Mouse (Mus musculus): Measurements from ENCODE around the gene Chfr. TPM values are rescaled to one million over a fixed set of nuclear protein-coding genes. Genes with fewer than 3 reads are reported as not detected.

Gene Chfr
- polyA plus RNA-seq (2014; fragmentation: Illumina TruSeq; extraction: RNeasy Lipid Tissue Mini Kit (QIAGEN cat#74804); ENCODE audit: low read depth, low replicate concordance), result 16.6 TPM

DNA sequence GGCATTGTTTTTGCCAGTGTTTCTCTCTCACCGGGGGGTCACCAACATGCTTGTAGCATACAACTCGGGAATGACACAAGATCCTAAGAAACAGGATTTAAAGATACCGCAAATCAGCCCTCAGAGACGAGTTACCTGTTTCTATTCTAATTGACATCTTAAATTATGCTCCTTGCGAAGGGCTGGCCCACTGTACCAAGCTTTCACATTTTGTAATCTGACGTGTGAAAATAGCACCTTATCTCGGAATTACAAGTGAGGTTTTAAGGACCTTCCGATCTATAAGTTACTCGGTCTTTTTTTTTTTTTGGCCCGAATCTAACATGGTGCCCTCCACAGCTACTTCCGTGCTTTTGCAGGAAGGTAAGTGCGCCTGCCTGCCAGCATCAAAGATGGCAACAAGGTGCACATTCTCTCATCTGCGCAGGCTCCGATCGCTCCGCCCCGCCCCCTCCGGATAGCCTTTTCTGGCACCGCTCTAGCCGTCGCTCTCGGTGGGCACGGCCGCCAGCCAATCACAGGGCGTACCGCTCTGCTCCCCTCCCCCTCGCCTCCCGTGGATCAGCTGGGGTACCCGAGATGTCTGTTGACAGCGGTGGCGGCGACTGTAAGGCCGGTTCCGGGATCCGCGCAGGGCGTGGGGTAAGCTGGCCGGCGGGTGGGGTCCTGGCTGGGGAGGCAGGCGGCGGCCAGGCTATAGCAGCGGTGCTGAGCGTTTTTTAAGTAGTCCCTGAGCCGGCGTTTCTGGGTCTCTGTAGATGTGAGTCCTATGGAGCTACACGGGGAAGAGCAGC, at the start of gene Chfr:
Chfr (plus strand) TSS at position 550 of the 794 bp plus-strand sequence.

DNA sequence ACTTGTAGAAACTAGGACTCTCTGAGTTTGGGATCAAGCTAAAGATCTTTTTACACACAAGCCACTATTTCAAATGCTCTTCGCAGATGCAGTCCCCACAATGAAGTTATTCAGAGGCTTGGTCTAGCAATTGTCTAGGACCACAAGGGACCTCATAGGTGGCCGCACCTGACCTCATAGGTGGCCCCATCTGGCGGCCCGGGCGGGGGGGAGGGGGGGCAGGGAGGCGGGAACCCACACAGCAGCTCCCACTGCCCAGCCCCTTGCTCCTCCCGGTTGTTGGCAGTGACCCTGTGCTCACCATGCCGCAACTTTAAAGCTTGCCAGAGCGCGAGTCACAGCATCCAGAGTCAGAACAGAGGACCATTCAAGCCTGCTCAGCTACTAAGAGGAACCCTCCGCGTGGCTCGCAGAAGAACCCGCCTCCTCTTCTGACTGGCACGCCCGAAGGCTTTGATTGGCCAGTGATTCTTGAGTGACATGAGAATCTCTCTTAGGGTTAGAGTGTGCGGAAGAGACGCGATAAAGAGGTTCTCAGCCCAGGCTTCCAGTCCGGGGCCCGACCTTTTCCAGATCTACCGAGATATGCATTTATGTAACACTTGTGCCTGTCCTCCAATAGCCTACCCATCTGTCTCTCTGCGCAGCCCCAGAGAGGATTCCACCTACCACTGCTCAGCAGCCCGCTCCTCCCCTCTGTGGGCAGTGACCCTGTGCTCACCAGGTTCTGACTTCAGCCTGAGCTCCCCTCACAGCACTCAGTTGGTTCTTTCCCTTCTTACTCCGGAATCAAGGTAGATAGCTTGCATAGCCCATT, 41.4 kb upstream of the Chfr start, which contains the start of gene Gm35315:
Gm35315 (minus strand) TSS at position 391 of the 817 bp plus-strand sequence.

DNA sequence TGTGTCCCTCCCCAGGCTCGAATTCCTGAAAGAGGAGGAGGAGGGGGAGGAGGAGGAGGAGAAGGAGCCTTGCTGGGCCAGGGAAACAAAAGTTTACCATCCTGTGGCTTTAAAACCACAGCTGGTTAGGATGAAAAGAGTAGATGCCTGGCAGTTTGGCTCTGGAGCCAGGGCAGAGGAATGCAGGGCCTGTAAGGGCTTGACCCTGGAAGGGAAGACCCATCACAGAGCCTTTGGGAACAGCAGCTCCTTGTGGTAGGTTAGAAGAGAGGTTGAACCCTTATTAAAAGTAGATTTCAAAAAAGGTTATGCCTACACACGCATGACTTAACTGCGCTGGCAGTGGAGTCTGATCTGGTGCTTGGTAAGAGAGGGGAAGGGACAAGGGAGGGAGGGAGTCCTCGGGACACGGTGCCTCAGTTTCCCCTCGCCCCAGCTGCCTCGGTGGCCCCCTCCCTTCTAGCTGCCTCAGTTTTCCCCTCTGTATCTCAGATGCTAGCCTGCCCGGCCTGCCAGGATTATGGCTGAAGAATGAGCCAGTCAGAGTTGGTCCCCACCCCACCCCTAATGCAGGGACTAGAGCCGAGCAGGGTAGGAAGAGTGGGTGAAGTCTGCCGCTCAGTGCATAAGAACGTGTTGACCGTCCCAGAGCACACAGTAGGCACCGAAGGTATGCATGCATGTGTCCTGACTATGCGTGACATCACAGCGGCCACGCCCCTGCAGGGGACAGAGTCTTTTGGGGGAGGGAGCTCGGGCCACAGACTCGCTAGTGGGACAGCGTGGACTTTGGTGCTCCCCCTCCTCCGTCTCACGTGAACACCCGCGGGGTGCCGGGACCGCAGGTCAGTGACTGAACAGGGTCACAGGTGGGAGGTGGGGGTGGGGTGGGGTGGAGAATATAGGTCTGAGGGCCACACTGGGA, 35.7 kb upstream of the Chfr start, which contains the start of gene Plcxd1:
Plcxd1 (plus strand) TSS at position 314 of the 925 bp plus-strand sequence.

DNA sequence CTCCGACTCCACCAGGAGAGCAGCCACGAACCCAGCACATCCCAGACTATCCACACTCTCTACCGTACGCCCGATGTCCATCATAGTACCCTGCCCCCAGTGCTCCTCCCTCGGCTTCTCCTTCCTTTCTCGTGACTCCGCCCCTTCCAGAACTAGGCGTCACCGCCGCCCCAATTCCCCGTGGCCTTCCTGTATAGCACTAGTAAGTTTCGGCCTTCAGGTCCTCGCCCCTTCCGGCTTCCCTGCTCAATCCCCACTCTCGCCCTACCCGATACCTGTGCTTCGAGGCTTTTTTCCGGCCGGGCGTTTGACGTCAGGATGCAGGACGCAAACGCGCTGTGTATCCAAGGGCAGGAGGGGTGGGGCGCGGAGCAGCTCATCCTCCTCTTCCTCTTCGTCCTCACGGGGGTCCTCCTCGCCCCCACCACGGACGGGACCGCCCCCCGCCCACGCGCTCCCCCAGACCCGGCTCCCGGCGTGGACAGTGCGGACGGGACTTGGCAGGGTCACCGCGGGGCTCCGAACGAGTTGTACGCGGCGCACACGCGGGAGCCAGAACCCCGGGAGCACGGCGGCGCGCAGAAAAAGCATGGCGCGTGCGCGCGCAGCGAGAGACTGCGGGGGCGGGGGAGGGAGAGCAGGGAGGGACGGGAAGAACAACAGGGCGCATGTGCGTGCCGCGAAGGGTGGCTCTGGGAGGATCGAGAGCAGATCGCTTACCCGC, 27.9 kb upstream of the Chfr start, which contains the start of gene Gtpbp6:
Gtpbp6 (minus strand) TSS at position 617 of the 724 bp plus-strand sequence.

DNA sequence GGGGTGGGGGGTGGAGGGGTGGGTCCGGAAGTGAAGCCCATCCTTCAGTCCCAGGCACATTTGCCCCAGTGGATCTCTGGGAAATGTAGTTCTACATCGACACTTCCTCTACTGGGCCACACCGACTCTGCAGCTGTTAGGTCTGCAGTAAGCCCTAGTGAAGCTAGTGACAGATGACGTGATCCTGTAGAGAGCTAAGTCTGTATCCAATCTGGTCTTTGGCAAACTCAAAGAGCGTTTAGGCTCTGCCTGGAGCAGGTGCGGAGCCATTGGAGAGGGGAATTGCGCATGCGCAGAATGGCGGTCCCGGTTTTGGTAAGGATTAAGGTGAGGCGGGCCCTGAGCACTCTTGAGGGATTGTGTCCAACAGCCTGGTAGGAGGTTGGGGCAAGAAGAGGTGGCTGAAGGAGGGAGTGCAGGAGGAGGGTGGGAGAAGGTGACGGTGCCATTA, 25.6 kb upstream of the Chfr start, which contains the start of gene Zfp605:
Zfp605 (plus strand) TSS at position 102 of the 451 bp plus-strand sequence.

DNA sequence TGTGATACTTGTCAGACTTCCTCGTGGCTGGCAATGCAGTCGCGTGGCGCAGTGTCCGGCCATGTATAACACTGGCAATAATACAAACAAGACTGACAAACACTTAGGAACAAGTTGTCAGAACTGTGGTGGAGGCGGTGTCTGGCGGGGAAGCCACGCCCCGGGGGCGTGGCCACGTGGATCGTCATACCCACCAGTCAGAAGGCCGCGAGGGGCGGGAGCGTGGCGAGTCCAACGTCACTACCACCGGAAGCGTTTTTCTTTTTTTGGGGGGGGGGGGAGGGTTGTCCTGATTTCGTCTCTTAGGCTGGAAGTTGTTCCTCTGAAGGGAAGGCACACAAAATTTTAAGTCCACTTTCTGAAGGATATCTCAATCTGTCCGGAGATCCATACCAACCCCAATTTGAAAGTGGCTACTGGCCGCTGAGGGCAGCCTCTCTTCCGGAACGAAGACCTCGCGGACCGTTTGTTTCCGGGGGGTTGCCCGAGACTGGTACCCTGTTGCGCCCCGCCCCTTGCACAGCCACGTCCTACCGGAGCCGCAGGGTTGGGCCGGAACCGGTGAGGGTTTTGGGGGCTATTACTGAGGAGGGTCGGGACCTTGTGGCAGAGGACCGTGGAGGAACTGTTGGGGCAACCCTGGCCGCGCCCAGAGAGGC, 40.8 kb downstream of the Chfr start, which contains the start of gene Golga3:
Golga3 (plus strand) TSS at position 340 of the 659 bp plus-strand sequence.

Other genes with a start within 250 kb of the Chfr start
- 8.6 TPM for gene Gm15446, start 212.4 kb upstream of the Chfr start, polyA plus RNA-seq (2014; fragmentation: Illumina TruSeq; extraction: RNeasy Lipid Tissue Mini Kit (QIAGEN cat#74804); ENCODE audit: low read depth, low replicate concordance)
- 11.9 TPM for gene Zfp932, start 139.3 kb upstream of the Chfr start, polyA plus RNA-seq (2014; fragmentation: Illumina TruSeq; extraction: RNeasy Lipid Tissue Mini Kit (QIAGEN cat#74804); ENCODE audit: low read depth, low replicate concordance)
- gene Gm17655, start 63.3 kb upstream of the Chfr start, polyA plus RNA-seq (2014; fragmentation: Illumina TruSeq; extraction: RNeasy Lipid Tissue Mini Kit (QIAGEN cat#74804); ENCODE audit: low read depth, low replicate concordance), result 1.6 TPM
- gene Gm35315, start 41.4 kb upstream of the Chfr start, polyA plus RNA-seq (2014; fragmentation: Illumina TruSeq; extraction: RNeasy Lipid Tissue Mini Kit (QIAGEN cat#74804); ENCODE audit: low read depth, low replicate concordance), result not detected
- not detected for gene Plcxd1, start 35.9 kb upstream of the Chfr start, polyA plus RNA-seq (2014; fragmentation: Illumina TruSeq; extraction: RNeasy Lipid Tissue Mini Kit (QIAGEN cat#74804); ENCODE audit: low read depth, low replicate concordance)
- 13.6 TPM for gene Gtpbp6, start 27.6 kb upstream of the Chfr start, polyA plus RNA-seq (2014; fragmentation: Illumina TruSeq; extraction: RNeasy Lipid Tissue Mini Kit (QIAGEN cat#74804); ENCODE audit: low read depth, low replicate concordance)
- 3.2 TPM for gene Zfp605, start 25.8 kb upstream of the Chfr start, polyA plus RNA-seq (2014; fragmentation: Illumina TruSeq; extraction: RNeasy Lipid Tissue Mini Kit (QIAGEN cat#74804); ENCODE audit: low read depth, low replicate concordance)
- 30.0 TPM for gene Golga3, start 40.9 kb downstream of the Chfr start, polyA plus RNA-seq (2014; fragmentation: Illumina TruSeq; extraction: RNeasy Lipid Tissue Mini Kit (QIAGEN cat#74804); ENCODE audit: low read depth, low replicate concordance)
- 18.6 TPM for gene Ankle2, start 95.2 kb downstream of the Chfr start, polyA plus RNA-seq (2014; fragmentation: Illumina TruSeq; extraction: RNeasy Lipid Tissue Mini Kit (QIAGEN cat#74804); ENCODE audit: low read depth, low replicate concordance)
- gene Pgam5, start 134.1 kb downstream of the Chfr start, polyA plus RNA-seq (2014; fragmentation: Illumina TruSeq; extraction: RNeasy Lipid Tissue Mini Kit (QIAGEN cat#74804); ENCODE audit: low read depth, low replicate concordance), result 37.2 TPM
- gene Pxmp2, start 150.3 kb downstream of the Chfr start, polyA plus RNA-seq (2014; fragmentation: Illumina TruSeq; extraction: RNeasy Lipid Tissue Mini Kit (QIAGEN cat#74804); ENCODE audit: low read depth, low replicate concordance), result 140 TPM
- 2.2 TPM for gene Pole, start 150.5 kb downstream of the Chfr start, polyA plus RNA-seq (2014; fragmentation: Illumina TruSeq; extraction: RNeasy Lipid Tissue Mini Kit (QIAGEN cat#74804); ENCODE audit: low read depth, low replicate concordance)
- not detected for gene P2rx2, start 207.4 kb downstream of the Chfr start, polyA plus RNA-seq (2014; fragmentation: Illumina TruSeq; extraction: RNeasy Lipid Tissue Mini Kit (QIAGEN cat#74804); ENCODE audit: low read depth, low replicate concordance)
- gene Lrcol1, start 208.9 kb downstream of the Chfr start, polyA plus RNA-seq (2014; fragmentation: Illumina TruSeq; extraction: RNeasy Lipid Tissue Mini Kit (QIAGEN cat#74804); ENCODE audit: low read depth, low replicate concordance), result not detected

All from heart, adult 10 weeks (tissue).